Mouse (Mus musculus): ENCODE measurements around the gene Asb12. TPM values are rescaled to one million over a fixed set of nuclear protein-coding genes. Genes with fewer than 3 reads are reported as not detected.

The Asb12 gene
- polyA plus RNA-seq, 1 experiment from 2014 or later = not detected

DNA sequence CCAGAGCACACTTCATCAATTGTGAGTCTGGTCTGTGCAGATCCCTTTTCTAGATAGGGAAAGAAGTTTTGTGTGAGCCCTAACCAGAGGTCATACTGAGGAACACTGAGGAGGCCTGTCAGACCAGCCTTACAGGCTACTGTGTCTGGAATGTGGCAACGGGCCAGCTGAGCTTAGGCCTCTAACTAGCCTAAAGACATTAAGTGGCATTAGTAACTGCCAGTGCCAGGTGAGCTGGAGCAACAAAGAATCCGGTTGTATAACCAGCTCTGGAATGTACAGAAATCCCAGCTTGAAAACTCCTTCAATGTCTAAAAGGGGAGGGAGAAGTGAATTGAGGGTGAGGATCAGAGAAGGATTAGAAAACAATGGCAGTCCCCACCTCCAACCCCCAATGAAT, 111.9 kb downstream of the Asb12 start:
- H3K4me1 ChIP-seq (ENCODE audit: insufficient read depth) = no peaks in the 10 kb centered on the region; the same call in 1 of the 2 replicates

GRCm38 (mm10) chrX:95445141-95445540, 112.6 kb downstream of the Asb12 start:
- WGBS (ENCODE audit: insufficient replicate concordance) = 35% methylated on average over 3 of the region's 3 CpGs
- Histone ChIP-seq H3K9me3 (ENCODE audit: low read length) (no peaks in the 10 kb centered on the region), H3K4me1 (ENCODE audit: insufficient read depth) (no peaks in the 10 kb centered on the region; the same call in 1 of the 2 replicates), H3K27ac (ENCODE audit: low read depth) (peak overlapping the region; percentile 57; the same call in 1 of the 2 replicates), H3K27me3 (ENCODE audit: insufficient read depth, low read length) (no peaks in the 10 kb centered on the region), H3K9ac (replicated peaks) (no peak overlapping the region; the same call in 1 of the 2 replicates), H3K4me3 (ENCODE audit: low read depth, low read length) (peak overlapping the region; percentile 66), H3K36me3 (replicated peaks; ENCODE audit: insufficient read depth, low read length) (no peaks in the 10 kb centered on the region), H3K4me2 (ENCODE audit: low read depth, low read length) (peak overlapping the region; percentile 78)
- DNase-seq (no peak), ATAC-seq (peak; percentile 7)
- TF ChIP-seq CTCF (IDR thresholded peaks at IDR 0.05; ENCODE audit: low read depth) = no peak

More for the DNA sequence above, 111.9 kb downstream of the Asb12 start:
- Histone ChIP-seq H3K36me3 (replicated peaks; ENCODE audit: insufficient read depth, low read length) (no peaks in the 10 kb centered on the region), H3K4me2 (ENCODE audit: low read depth, low read length) (no peak overlapping the region), H3K9ac (replicated peaks) (no peak overlapping the region), H3K9me3 (ENCODE audit: low read length) (no peaks in the 10 kb centered on the region), H3K27me3 (ENCODE audit: insufficient read depth, low read length) (no peaks in the 10 kb centered on the region), H3K4me3 (ENCODE audit: low read depth, low read length) (no peak overlapping the region), H3K27ac (ENCODE audit: low read depth) (no peak overlapping the region)
- no peak for DNase-seq
- ATAC-seq = no peak
- 72% methylated on average over 2 of the region's 2 CpGs for WGBS (ENCODE audit: insufficient replicate concordance)
- TF ChIP-seq CTCF (IDR thresholded peaks at IDR 0.05; ENCODE audit: low read depth) = no peak
- TF ChIP-seq EP300 (IDR thresholded peaks at IDR 0.05; ENCODE audit: low read depth) = no peak

- H3K4me2 ChIP-seq (ENCODE audit: low read depth, low read length) = peak within 1 kb of the TSS; percentile 78
- H3K9ac ChIP-seq (replicated peaks) = peak within 1 kb of the TSS; percentile 62
- WGBS (ENCODE audit: insufficient replicate concordance) = 12% methylated on average over 19 of the region's 19 CpGs
- H3K27me3 ChIP-seq (ENCODE audit: insufficient read depth, low read length) = no peaks in the 10 kb centered on the region
- H3K27ac ChIP-seq (ENCODE audit: low read depth) = peak within 1 kb of the TSS; percentile 84
- H3K4me3 ChIP-seq (ENCODE audit: low read depth, low read length) = peak within 1 kb of the TSS; percentile 66
- DNase-seq = peak; percentile 85
- peak; percentile 91 for ATAC-seq
- H3K4me1 ChIP-seq (ENCODE audit: insufficient read depth) = no peaks in the 10 kb centered on the region; the same call in 1 of the 2 replicates
- no peaks in the 10 kb centered on the region for H3K9me3 ChIP-seq (ENCODE audit: low read length)
- H3K36me3 ChIP-seq (replicated peaks; ENCODE audit: insufficient read depth, low read length) = no peaks in the 10 kb centered on the region
- no peak for TF ChIP-seq EP300 (IDR thresholded peaks at IDR 0.05; ENCODE audit: low read depth)
These were observed 113.0 kb downstream of the Asb12 start, which contains the start of gene Amer1 for GRCm38 (mm10) chrX:95444776-95445111. Amer1 (minus strand) TSS chrX:95444872.

DNA sequence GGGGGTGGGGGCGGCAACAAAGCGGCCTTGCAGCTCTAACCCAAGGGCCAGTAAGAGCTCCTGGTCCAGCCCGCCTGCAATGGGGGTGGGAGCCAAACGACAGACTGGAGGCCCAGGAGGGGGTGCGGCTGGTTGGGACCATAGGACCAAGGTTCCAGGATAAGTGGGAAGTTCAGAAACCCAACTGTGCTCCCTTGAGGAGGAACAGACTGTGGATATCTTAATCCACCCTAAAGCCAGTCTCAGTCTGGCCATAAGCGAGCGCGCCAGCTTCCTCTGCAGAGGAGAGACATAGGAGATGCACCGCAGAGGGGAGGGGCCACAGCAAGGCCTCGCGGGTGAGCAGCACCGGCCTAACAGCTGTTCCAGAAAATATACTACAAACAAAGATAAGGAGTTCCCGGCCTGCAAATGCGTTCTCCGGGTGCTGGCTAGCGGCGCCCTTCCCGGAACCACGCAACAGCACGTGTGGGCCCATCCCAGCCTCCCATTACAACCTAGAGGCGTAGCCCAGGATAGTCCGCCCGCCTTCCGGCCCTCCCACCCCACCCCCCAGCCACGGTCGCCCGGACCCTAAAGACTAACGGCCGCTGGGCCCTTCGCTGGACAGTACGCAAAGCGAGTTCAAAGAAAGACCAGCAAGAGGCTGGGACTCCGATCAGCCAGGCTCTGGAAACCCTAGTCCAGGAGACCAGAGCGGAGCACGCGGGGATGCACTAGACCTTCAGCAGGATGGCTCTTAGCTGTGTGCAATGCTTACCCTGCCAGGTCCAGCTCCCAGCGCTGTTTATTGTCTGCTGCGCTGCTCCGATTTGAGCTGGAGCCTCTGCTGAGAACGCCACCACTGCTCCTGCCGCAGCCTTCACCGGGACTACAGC, 113.7 kb downstream of the Asb12 start:
- Histone ChIP-seq H3K27me3 (ENCODE audit: insufficient read depth, low read length) (no peaks in the 10 kb centered on the region), H3K4me2 (ENCODE audit: low read depth, low read length) (peak overlapping the region; percentile 78), H3K27ac (ENCODE audit: low read depth) (peak overlapping the region; percentile 84), H3K9ac (replicated peaks) (peak overlapping the region; percentile 62), H3K9me3 (ENCODE audit: low read length) (no peaks in the 10 kb centered on the region), H3K4me3 (ENCODE audit: low read depth, low read length) (peak overlapping the region; percentile 66), H3K4me1 (ENCODE audit: insufficient read depth) (no peaks in the 10 kb centered on the region; the same call in 1 of the 2 replicates), H3K36me3 (replicated peaks; ENCODE audit: insufficient read depth, low read length) (no peaks in the 10 kb centered on the region)
- TF ChIP-seq CTCF (IDR thresholded peaks at IDR 0.05; ENCODE audit: low read depth) (no peak), EP300 (IDR thresholded peaks at IDR 0.05; ENCODE audit: low read depth) (no peak)
- 16% methylated on average over 42 of the region's 42 CpGs for WGBS (ENCODE audit: insufficient replicate concordance)
- ATAC-seq (peak; percentile 78), DNase-seq (peak; percentile 58)

DNA sequence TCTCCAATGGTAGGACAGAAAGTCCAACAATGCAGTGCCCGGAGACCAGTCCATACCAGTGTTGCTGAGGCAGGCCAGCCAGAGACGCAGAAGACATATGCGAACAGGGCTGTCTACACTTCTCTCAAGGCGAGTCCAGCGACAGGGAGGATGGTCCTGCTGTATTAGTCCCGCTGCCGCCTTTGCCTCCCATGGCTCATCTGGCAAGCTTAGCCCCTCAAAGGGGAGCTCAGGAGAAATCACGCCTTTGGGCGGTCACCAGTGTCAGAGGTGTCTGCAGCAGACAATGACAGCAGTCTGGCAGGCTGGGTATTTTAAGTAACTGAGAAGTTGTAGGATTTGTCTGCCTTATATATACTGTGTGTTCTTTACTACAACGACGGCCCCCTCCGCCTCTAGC, 114.4 kb downstream of the Asb12 start:
- H3K9ac ChIP-seq (replicated peaks) = peak overlapping the region; percentile 62; the same call in 1 of the 2 replicates
- TF ChIP-seq EP300 (IDR thresholded peaks at IDR 0.05; ENCODE audit: low read depth) = no peak
- TF ChIP-seq CTCF (IDR thresholded peaks at IDR 0.05; ENCODE audit: low read depth) = no peak
- no peak overlapping the region for H3K27ac ChIP-seq (ENCODE audit: low read depth)
- ATAC-seq = no peak
- peak overlapping the region; percentile 66 for H3K4me3 ChIP-seq (ENCODE audit: low read depth, low read length)
- DNase-seq = no peak
- H3K9me3 ChIP-seq (ENCODE audit: low read length) = no peaks in the 10 kb centered on the region
- no peaks in the 10 kb centered on the region for H3K36me3 ChIP-seq (replicated peaks; ENCODE audit: insufficient read depth, low read length)
- no peaks in the 10 kb centered on the region for H3K27me3 ChIP-seq (ENCODE audit: insufficient read depth, low read length)
- H3K4me2 ChIP-seq (ENCODE audit: low read depth, low read length) = peak overlapping the region; percentile 78
- 54% methylated on average over 12 of the region's 12 CpGs for WGBS (ENCODE audit: insufficient replicate concordance)
- no peaks in the 10 kb centered on the region; the same call in 1 of the 2 replicates for H3K4me1 ChIP-seq (ENCODE audit: insufficient read depth)

DNA sequence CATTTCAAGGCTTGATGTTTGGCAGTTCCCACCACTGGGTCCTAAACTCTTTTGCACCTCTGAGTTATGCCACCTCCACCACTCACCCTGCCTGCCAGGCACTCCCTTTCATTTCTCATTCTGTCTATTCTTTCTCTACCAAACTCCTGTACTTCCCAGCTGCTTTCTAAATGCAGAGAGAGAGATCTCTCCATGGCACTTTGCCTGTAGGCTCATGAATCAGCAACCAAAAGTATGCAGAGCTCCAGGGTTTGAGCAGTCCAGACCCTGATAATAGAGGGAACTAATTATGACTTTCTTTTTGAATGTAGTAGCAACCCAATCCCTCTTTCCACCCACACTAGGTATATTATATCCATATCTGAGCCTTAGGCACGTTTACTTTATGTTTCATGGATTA, 115.5 kb downstream of the Asb12 start:
- no peak for DNase-seq
- Histone ChIP-seq H3K36me3 (replicated peaks; ENCODE audit: insufficient read depth, low read length) (no peaks in the 10 kb centered on the region), H3K4me3 (ENCODE audit: low read depth, low read length) (no peak overlapping the region), H3K9me3 (ENCODE audit: low read length) (no peaks in the 10 kb centered on the region), H3K4me1 (ENCODE audit: insufficient read depth) (no peaks in the 10 kb centered on the region; the same call in 1 of the 2 replicates), H3K27me3 (ENCODE audit: insufficient read depth, low read length) (no peaks in the 10 kb centered on the region), H3K9ac (replicated peaks) (no peak overlapping the region), H3K27ac (ENCODE audit: low read depth) (no peak overlapping the region), H3K4me2 (ENCODE audit: low read depth, low read length) (no peak overlapping the region)
- TF ChIP-seq CTCF (IDR thresholded peaks at IDR 0.05; ENCODE audit: low read depth) (no peak), EP300 (IDR thresholded peaks at IDR 0.05; ENCODE audit: low read depth) (no peak)
- ATAC-seq = no peak
- 40% methylated on average over 1 of the region's 1 CpGs for WGBS (ENCODE audit: insufficient replicate concordance)

Data from liver, postnatal 0 days (tissue).